Mouse (Mus musculus): ENCODE results near the gene March4.

GRCm38 (mm10) chr1:72414133-72414532 lies 122.6 kb downstream of the March4 start:
- TF ChIP-seq CTCF (IDR thresholded peaks at IDR 0.05; ENCODE audit: low read depth) (no peak), EP300 (IDR thresholded peaks at IDR 0.05; ENCODE audit: low read depth) (no peak)
